In genomic region chr1:138963868-138964458, GRCm38 (mm10) we compare ENCODE assay signal across 8 mouse cellular contexts. TPM values are rescaled to one million over a fixed set of nuclear protein-coding genes. Genes with fewer than 3 reads are reported as not detected.
DNase-seq lines count a peak whose midpoint lies in the region; ATAC-seq lines count a peak whose summit lies in the region.

No protein-coding gene starts in this region.

- 0 out of 2 replicates have a peak, but pooled peaks cover 4% of the 10 kb centered on the region for H3K4me1 ChIP-seq in forebrain, embryonic 11.5 days (replicated peaks; ENCODE audit: control insufficient read depth, insufficient read depth, low read length)

- peak; percentile 85 for ATAC-seq in forebrain, embryonic 11.5 days (replicated peaks; ENCODE audit: low FRiP score)
- ATAC-seq in hematopoietic stem cell, adult 5-6 weeks (replicated peaks in 1 of 2; ENCODE audit: insufficient read depth in 1 of 2, low FRiP score in 2 of 2, low TSS enrichment in 1 of 2, low read depth in 1 of 2, poor library complexity in 2 of 2, severe bottlenecking in 2 of 2): peak; percentile 1 to 15; a peak in 1 of 4 replicates

- DNase-seq in gastrocnemius, adult 18-20 months (ENCODE audit: low spot score): peak; percentile 18
- no peak for DNase-seq in gastrocnemius, adult 8-10 months (ENCODE audit: low spot score in 2 of 2)
- peak; percentile 73 for DNase-seq in brain, adult 2 months (ENCODE audit: low read depth, low spot score)
- peak; percentile 75 for DNase-seq in forebrain, embryonic 11.5 days (ENCODE audit: low spot score)
- peak; percentile 50 to 52 for DNase-seq in left cerebral cortex, postnatal 25 days (ENCODE audit: low spot score in 2 of 2)
- DNase-seq in mesoderm, embryonic 11.5 days (ENCODE audit: low read depth, low spot score): peak; percentile 40
- peak; percentile 13 for DNase-seq in skeletal muscle tissue, adult 2 months (ENCODE audit: low read depth, low spot score)

- no peaks in the 10 kb centered on the region for H3K27me3 ChIP-seq in forebrain, embryonic 11.5 days (ENCODE audit: control insufficient read depth, insufficient read depth, low read length)

- peak overlapping the region; percentile 85 for H3K4me3 ChIP-seq in forebrain, embryonic 11.5 days (ENCODE audit: low read depth, low read length)

- no peaks in the 10 kb centered on the region for H3K36me3 ChIP-seq in forebrain, embryonic 11.5 days (ENCODE audit: control insufficient read depth, insufficient read depth, low read length)

- peak overlapping the region; percentile 76 for H3K27ac ChIP-seq in forebrain, embryonic 11.5 days (ENCODE audit: low read depth, low read length)

- H3K9me3 ChIP-seq in forebrain, embryonic 11.5 days (ENCODE audit: control insufficient read depth, low read length): no peaks in the 10 kb centered on the region

- intact Hi-C loops in left cerebral cortex, postnatal 25 days (cut with DNase I): loop anchor here (5.0 to 10.0 kb wide), 4 partner anchors 107 to 191 kb away; partner anchors contain the start of gene 2310009B15Rik

- peak overlapping the region; percentile 92 for H3K9ac ChIP-seq in forebrain, embryonic 11.5 days (ENCODE audit: low read length)

- under 1% methylated on average over 12 of the region's 50 CpGs for WGBS in forebrain, embryonic 11.5 days

- peak overlapping the region; percentile 68 for H3K4me2 ChIP-seq in forebrain, embryonic 11.5 days (ENCODE audit: low read depth, low read length, severe bottlenecking)

RNA-seq across cellular contexts. Expression of gene Dennd1b, which starts 0.7 kb away (rescaled TPM):
- 10 to 100 TPM; 18.7 to 21.5 TPM for total RNA-seq in gastrocnemius, adult 18-20 months (2021)
- 10 to 100 TPM; 20.7 to 29.5 (median 22.2) TPM for total RNA-seq in gastrocnemius, adult 8-10 months (2022)
- polyA plus RNA-seq in forebrain, embryonic 11.5 days (2014; fragmentation: Nextera tagmentation; extraction: Ambion mirVana): 11.9 and 13.5 TPM in 2 replicates
- 50.7 and 52.8 TPM in 2 replicates for total RNA-seq in hematopoietic stem cell, adult 5-6 weeks (2017)
- 10 to 100 TPM; 28.5 to 30.5 TPM for total RNA-seq in left cerebral cortex, postnatal 25 days (2021)

Comparison
In these comparisons a context has a peak if more than half of its experiments do, and no peak if none do; other contexts are left out.
1. DNase-seq: peak in gastrocnemius, adult 18-20 months (single experiment), brain, adult 2 months (single experiment), forebrain, embryonic 11.5 days (single experiment), left cerebral cortex, postnatal 25 days (2 of 2), mesoderm, embryonic 11.5 days (single experiment) and skeletal muscle tissue, adult 2 months (single experiment); none in gastrocnemius, adult 8-10 months (0 of 2).